Comparison of ENCODE assay signal across 18 mouse cellular contexts in the genomic region with DNA sequence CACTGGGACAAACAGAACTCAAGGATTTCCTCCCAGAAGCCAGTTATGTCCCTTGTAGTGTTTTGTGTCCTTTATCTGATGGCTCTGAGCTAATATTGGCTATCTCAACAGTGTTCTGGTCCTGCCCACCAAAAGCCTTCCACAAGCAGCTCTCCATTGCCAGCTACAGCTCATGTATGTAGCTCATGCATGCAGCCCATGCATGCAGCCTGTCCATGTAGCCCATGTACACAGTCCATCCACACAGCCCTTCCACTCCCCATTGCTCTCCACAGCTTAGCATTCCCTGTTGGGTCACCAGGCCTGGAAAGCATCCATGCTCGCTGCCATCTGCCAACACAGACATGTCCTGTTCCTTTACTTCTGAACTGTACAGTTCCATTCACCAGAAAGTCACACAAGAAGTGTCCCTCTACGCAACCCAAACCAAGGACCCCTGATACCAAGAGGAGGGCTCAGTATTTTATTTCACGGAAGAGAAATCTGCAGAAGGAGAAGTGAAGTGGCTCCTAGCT. TPM values are rescaled to one million over a fixed set of nuclear protein-coding genes. Genes with fewer than 3 reads are reported as not detected.
DNase-seq lines count a peak whose midpoint lies in the region; ATAC-seq lines count a peak whose summit lies in the region.
"Had no signal": no experiment of that assay in that cellular context is flagged by ENCODE, and none has a peak within 500 bp of the region (broad histone marks: within the 10 kb centered on the region; RNA-seq: fewer than 3 reads in every experiment).

No protein-coding gene starts in this region.

- no peak overlapping the region for H3K27ac ChIP-seq in forebrain, embryonic 10.5 days
- H3K27ac ChIP-seq in forebrain, embryonic 16.5 days (ENCODE audit: low read length), result no peak overlapping the region
- H3K27ac ChIP-seq in kidney, embryonic 14.5 days (ENCODE audit: low read depth, low read length), result no peak overlapping the region
- H3K27ac ChIP-seq in neural tube, embryonic 15.5 days (replicated peaks), result no peak overlapping the region
- H3K27ac ChIP-seq: liver, embryonic 15.5 days; neural tube, embryonic 13.5 days; stomach, embryonic 15.5 days had no signal

- WGBS in forebrain, embryonic 10.5 days, result 89% methylated on average over 3 of the region's 3 CpGs
- 93% methylated on average over 3 of the region's 3 CpGs for WGBS in forebrain, embryonic 16.5 days
- WGBS in kidney, embryonic 14.5 days, result 92% methylated on average over 3 of the region's 3 CpGs
- WGBS in neural tube, embryonic 15.5 days, result 87% methylated on average over 3 of the region's 3 CpGs

- ATAC-seq in forebrain, embryonic 16.5 days, result no peak
- ATAC-seq in kidney, embryonic 14.5 days (ENCODE audit: low FRiP score, low TSS enrichment), result no peak
- no peak for ATAC-seq in neural tube, embryonic 15.5 days (ENCODE audit: low FRiP score)
- no peak for ATAC-seq in monocyte, adult 5-6 weeks (replicated peaks; ENCODE audit: insufficient number of reproducible peaks, low FRiP score, low TSS enrichment, poor library complexity, severe bottlenecking)
- ATAC-seq: forebrain, postnatal 0 days; Patski had no signal

- peak; percentile 4 for DNase-seq in forebrain, embryonic 10.5 days (ENCODE audit: extremely low spot score, low spot score)
- peak; percentile 22 for DNase-seq in kidney, postnatal 10 days
- DNase-seq in neural tube, embryonic 10.5 days (ENCODE audit: extremely low spot score, low spot score), result peak; percentile 11
- DNase-seq: B cell, adult 2 months; cerebellum, adult 8-10 months; forebrain, postnatal 0 days; heart, postnatal 36 days; retina, postnatal 1 day; thymus, postnatal 36 days had no signal

- peaks cover 3% of the 10 kb centered on the region; the same call in 1 of the 2 replicates for H3K4me1 ChIP-seq in forebrain, embryonic 10.5 days
- H3K4me1 ChIP-seq in forebrain, embryonic 16.5 days (replicated peaks; ENCODE audit: control insufficient read depth, insufficient read depth, low read length), result peaks cover 2% of the 10 kb centered on the region
- H3K4me1 ChIP-seq in kidney, embryonic 14.5 days (ENCODE audit: control insufficient read depth, insufficient read depth, low read length), result peaks cover 32% of the 10 kb centered on the region
- peaks cover 9% of the 10 kb centered on the region; the same call in 1 of the 2 replicates for H3K4me1 ChIP-seq in neural tube, embryonic 15.5 days

- no peak overlapping the region for H3K9ac ChIP-seq in forebrain, embryonic 16.5 days (replicated peaks; ENCODE audit: low read depth, low read length)
- H3K9ac ChIP-seq in kidney, embryonic 14.5 days (ENCODE audit: low read depth, low read length), result no peak overlapping the region
- H3K9ac ChIP-seq in neural tube, embryonic 15.5 days (replicated peaks), result no peak overlapping the region
- H3K9ac ChIP-seq: forebrain, postnatal 0 days; liver, embryonic 15.5 days; neural tube, embryonic 13.5 days; stomach, embryonic 15.5 days had no signal

- H3K36me3 ChIP-seq in forebrain, embryonic 10.5 days (replicated peaks), result no peaks in the 10 kb centered on the region
- no peaks in the 10 kb centered on the region for H3K36me3 ChIP-seq in forebrain, embryonic 16.5 days (ENCODE audit: control insufficient read depth, insufficient read depth)
- H3K36me3 ChIP-seq in kidney, embryonic 14.5 days (ENCODE audit: control insufficient read depth, insufficient read depth, low read length), result no peaks in the 10 kb centered on the region
- H3K36me3 ChIP-seq in neural tube, embryonic 15.5 days, result no peaks in the 10 kb centered on the region
- H3K36me3 ChIP-seq: liver, embryonic 15.5 days; neural tube, embryonic 13.5 days; stomach, embryonic 15.5 days had no signal

- H3K27me3 ChIP-seq in forebrain, embryonic 10.5 days (ENCODE audit: poor library complexity, severe bottlenecking), result no peaks in the 10 kb centered on the region
- H3K27me3 ChIP-seq in forebrain, embryonic 16.5 days (replicated peaks; ENCODE audit: control insufficient read depth, insufficient read depth, low read length), result no peaks in the 10 kb centered on the region
- H3K27me3 ChIP-seq in kidney, embryonic 14.5 days (ENCODE audit: control insufficient read depth, insufficient read depth, low read length), result no peaks in the 10 kb centered on the region
- no peaks in the 10 kb centered on the region for H3K27me3 ChIP-seq in neural tube, embryonic 15.5 days (replicated peaks)
- H3K27me3 ChIP-seq: liver, embryonic 15.5 days; neural tube, embryonic 13.5 days; Patski; stomach, embryonic 15.5 days had no signal

- H3K9me3 ChIP-seq in forebrain, embryonic 10.5 days, result no peaks in the 10 kb centered on the region
- no peaks in the 10 kb centered on the region for H3K9me3 ChIP-seq in forebrain, embryonic 16.5 days (ENCODE audit: control insufficient read depth, low read length)
- no peaks in the 10 kb centered on the region for H3K9me3 ChIP-seq in kidney, embryonic 14.5 days (ENCODE audit: control insufficient read depth, low read length)
- no peaks in the 10 kb centered on the region for H3K9me3 ChIP-seq in neural tube, embryonic 15.5 days (replicated peaks)
- H3K9me3 ChIP-seq: liver, embryonic 15.5 days; neural tube, embryonic 13.5 days; stomach, embryonic 15.5 days had no signal

- no peak overlapping the region for H3K4me2 ChIP-seq in forebrain, embryonic 16.5 days (ENCODE audit: low read length)
- no peak overlapping the region for H3K4me2 ChIP-seq in kidney, embryonic 14.5 days (replicated peaks; ENCODE audit: low read depth, low read length)
- no peak overlapping the region for H3K4me2 ChIP-seq in neural tube, embryonic 15.5 days
- H3K4me2 ChIP-seq: liver, embryonic 15.5 days; neural tube, embryonic 13.5 days; stomach, embryonic 15.5 days had no signal

- H3K4me3 ChIP-seq in forebrain, embryonic 10.5 days, result no peak overlapping the region
- no peak overlapping the region for H3K4me3 ChIP-seq in forebrain, embryonic 16.5 days (replicated peaks; ENCODE audit: low read length)
- no peak overlapping the region for H3K4me3 ChIP-seq in kidney, embryonic 14.5 days (ENCODE audit: low read length)
- H3K4me3 ChIP-seq in neural tube, embryonic 15.5 days (replicated peaks), result no peak overlapping the region
- H3K4me3 ChIP-seq: erythroblast, embryonic 14.5 days; liver, embryonic 15.5 days; neural tube, embryonic 13.5 days; stomach, embryonic 15.5 days had no signal

RNA-seq across cellular contexts. Expression of gene Lpin2, which starts 47.9 kb away (rescaled TPM):
- polyA plus RNA-seq in forebrain, embryonic 10.5 days (2016; fragmentation: Nextera tagmentation; extraction: Ambion mirVana), result 47.6 and 48.0 TPM in 2 replicates
- polyA plus RNA-seq in forebrain, embryonic 16.5 days (2015; fragmentation: Nextera tagmentation; extraction: Ambion mirVana), result 35.6 and 40.1 TPM in 2 replicates
- 54.9 and 93.2 TPM in 2 replicates for polyA plus RNA-seq in kidney, embryonic 14.5 days (2014; fragmentation: Nextera tagmentation; extraction: Ambion mirVana)
- 42.3 and 42.6 TPM in 2 replicates for polyA plus RNA-seq in neural tube, embryonic 15.5 days (2015; fragmentation: Nextera tagmentation; extraction: Ambion mirVana)
- 60.3 to 91.9 TPM (median 84.4 TPM) in 3 replicates for total RNA-seq in monocyte, adult 5-6 weeks (2017)
